Mouse (Mus musculus) layer of hippocampus, adult 2 months (tissue): Measurements from ENCODE around the gene Hyou1. TPM values are rescaled to one million over a fixed set of nuclear protein-coding genes. Genes with fewer than 3 reads are reported as not detected.
A peak's percentile ranks its signal among the peaks of the same experiment; 100 is the strongest.
"Not testable (repeated sequence)": the region's sequence is repeated elsewhere in the genome, so short reads cannot be mapped to it uniquely, and the experiment has no call there.

Experiments used
- DNase-seq, 2 experiments: peaks; one replicate each; pipeline ENCODE4 v3.0.0; 2022; ENCODE audit warnings: low spot score in 2 of 2
- H3K27ac ChIP-seq: fragments of 200-600 bp; 2 replicates; pipeline ENCODE4 v1.8.1; 2022
- H3K4me3 ChIP-seq: fragments of 200-600 bp; 2 replicates; pipeline ENCODE4 v1.8.1; 2022; ENCODE audit warnings: mild to moderate bottlenecking
- CTCF ChIP-seq: fragments of 200-600 bp; conservative IDR thresholded peaks from 2 replicates; pipeline ENCODE4 v1.8.1; 2022; ENCODE audit warnings: antibody characterized with exemption, mild to moderate bottlenecking, moderate library complexity
- long read RNA-seq, 2 experiments: library from polyadenylated mRNA; stranded (forward); transcript quantifications; one replicate each; pipeline ENCODE4 v2.0.0; 2021; ENCODE audit warnings: borderline mapping rate in 2 of 2
- total RNA-seq, 2 experiments: library from RNA; stranded (reverse); gene quantifications; 2 replicates each; pipeline ENCODE4 v1.2.3; 2021

The Hyou1 gene
- total RNA-seq, result 100 to 1,000 TPM; 113 to 127 TPM
- long read RNA-seq, experiment 1, full-length matches to known transcripts, result 39 of 62 reads
- long read RNA-seq, experiment 1, partial matches to known transcripts, result 8 of 62 reads
- long read RNA-seq, experiment 1, other reads (novel, unspliced or antisense), result 15 of 62 reads
- long read RNA-seq, experiment 2, full-length matches to known transcripts, result 64 of 95 reads
- long read RNA-seq, experiment 2, partial matches to known transcripts, result 9 of 95 reads
- long read RNA-seq, experiment 2, other reads (novel, unspliced or antisense), result 22 of 95 reads

DNA sequence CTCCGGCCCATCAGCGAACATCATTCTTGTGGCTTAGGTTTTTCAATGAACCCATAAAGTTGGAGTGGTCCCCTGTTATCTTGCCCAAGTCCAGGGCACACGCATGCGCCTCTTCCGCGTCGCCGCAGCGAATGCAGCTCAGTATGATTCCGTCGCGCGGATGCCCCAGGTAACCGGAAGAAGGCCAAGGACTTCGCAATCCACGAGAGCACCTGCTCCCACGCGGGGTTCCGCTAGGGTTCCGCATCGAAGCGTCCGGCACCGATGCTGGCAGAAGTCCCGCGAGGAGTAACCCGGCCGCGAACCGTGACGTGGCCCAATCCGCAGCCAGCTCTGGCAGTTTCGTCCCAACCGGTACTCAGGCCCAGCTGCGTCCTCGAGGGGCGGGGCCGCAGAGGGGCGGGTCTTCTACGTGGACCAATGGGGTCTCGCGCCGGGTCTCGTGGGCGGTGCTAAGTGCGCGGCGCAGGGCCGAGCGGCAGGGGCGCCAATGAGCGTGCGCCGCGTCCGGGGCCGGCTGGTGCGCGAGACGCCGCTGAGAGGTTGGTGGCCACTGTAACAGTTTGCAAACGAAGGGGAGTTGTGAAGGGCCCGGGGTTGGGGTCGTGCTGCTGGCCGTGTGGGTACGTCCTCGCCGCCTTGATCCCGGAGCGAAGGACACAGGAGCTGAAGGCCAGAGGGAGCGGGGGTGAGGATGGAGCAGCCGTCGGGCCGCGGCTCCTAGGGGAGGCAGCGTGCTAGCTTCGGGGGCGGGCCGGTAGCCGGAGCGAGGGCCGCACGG lies at the start of gene Hyou1:
Hyou1 (plus strand) TSS at position 437 of the 781 bp plus-strand sequence.
- DNase-seq, result peak; percentile 99
- peak within 1 kb of the TSS; percentile 91 for H3K27ac ChIP-seq
- peak; percentile 80 for TF ChIP-seq CTCF
- peak within 1 kb of the TSS; percentile 75 for H3K4me3 ChIP-seq

DNA sequence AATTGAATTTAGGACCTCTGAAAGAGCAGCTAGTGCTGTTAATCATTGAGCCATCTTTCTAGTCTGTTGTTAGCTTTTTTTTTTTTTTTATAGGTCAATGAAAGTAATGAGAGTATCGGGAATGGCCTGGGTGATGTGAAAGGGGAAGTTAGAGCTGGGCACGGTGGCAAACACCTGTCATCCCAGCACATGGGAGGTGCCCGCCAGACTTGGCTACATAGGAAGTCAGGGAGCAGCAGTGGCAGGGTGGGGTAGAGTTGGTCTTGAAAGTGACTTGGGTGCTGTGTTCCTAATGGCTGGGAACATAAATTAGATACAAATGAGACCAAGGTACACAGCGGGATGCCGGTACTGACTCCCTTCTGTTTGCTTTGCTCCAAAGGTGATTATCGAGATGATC lies 48.6 kb upstream of the Hyou1 start:
- no peak overlapping the region for H3K27ac ChIP-seq
- TF ChIP-seq CTCF, result no peak
- DNase-seq, result no peak
- H3K4me3 ChIP-seq, result no peak overlapping the region

DNA sequence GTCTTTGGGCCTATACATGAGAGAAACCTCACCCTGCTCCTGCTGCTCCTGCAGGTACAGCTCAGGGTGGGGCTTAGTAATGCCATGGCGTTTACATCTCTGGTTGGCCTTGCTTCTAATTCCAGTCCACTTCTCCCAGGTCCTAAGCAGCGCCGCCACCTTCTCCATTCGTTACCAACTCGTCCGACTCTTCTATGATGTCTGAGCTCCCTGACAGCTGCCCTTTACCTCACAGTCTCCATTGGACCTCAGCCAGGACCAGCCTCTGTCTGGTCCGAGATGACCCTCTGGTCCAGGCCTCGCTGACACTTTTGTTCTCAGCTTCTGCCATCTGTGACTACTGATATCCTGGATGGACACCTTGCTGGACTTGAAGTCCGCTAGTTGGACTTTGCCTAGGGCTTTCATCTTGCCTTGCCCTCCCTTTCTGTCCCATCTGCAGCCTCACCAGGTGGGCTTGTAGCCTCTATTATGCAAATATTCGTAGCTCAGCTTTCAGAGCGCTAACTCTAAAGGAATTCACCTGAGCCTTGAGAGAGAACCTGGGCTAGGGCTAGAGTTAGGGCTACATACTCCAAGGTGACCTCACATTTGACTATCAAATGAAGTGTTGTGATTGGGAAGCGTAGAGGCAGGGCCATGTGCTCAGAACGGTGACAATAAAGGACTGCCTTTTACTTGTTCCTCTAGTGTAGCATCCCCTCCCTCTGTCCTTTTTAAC lies 46.2 kb upstream of the Hyou1 start:
- no peak for TF ChIP-seq CTCF
- H3K4me3 ChIP-seq, result no peak overlapping the region
- no peak overlapping the region for H3K27ac ChIP-seq
- no peak for DNase-seq

DNA sequence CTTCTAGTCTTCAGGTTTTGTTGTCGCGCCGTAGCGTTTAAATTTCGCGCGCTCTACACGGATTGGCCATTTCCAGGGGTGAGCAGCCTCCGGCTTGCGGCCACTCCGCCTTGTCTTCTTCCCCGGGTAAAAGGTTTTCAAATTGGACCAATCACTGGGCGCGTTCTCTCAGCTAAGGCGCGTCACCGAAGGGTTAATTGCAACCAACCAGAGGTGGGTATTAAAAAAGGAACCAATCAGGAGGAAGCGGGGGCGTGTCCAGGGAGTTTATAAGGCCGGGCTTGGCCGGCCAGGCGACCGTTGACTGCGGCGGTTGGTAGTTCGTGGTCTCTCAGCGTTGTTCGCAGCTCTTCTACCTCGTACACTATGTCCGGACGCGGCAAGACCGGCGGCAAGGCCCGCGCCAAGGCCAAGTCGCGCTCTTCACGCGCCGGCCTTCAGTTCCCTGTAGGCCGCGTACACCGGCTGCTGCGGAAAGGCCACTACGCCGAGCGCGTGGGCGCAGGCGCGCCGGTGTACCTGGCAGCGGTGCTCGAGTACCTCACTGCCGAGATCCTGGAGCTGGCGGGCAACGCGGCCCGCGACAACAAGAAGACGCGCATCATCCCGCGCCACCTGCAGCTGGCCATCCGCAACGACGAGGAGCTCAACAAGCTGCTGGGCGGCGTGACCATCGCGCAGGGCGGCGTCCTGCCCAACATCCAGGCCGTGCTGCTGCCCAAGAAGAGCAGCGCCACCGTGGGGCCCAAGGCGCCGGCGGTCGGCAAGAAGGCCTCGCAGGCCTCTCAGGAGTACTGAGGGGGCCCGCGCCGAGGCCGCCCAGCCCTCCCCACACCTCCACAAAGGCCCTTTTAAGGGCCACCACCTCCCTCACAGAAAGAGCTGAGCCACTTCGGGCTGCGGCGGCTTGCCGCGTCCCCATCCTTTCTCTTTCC lies 44.6 kb upstream of the Hyou1 start, which contains the start of gene H2afx:
H2afx (plus strand) TSS at position 299 of the 935 bp plus-strand sequence.
- TF ChIP-seq CTCF, result peak; percentile 74
- DNase-seq, result peak; percentile 97 to 99
- Histone ChIP-seq H3K27ac (peak within 1 kb of the TSS; percentile 94), H3K4me3 (peak within 1 kb of the TSS; percentile 73)

DNA sequence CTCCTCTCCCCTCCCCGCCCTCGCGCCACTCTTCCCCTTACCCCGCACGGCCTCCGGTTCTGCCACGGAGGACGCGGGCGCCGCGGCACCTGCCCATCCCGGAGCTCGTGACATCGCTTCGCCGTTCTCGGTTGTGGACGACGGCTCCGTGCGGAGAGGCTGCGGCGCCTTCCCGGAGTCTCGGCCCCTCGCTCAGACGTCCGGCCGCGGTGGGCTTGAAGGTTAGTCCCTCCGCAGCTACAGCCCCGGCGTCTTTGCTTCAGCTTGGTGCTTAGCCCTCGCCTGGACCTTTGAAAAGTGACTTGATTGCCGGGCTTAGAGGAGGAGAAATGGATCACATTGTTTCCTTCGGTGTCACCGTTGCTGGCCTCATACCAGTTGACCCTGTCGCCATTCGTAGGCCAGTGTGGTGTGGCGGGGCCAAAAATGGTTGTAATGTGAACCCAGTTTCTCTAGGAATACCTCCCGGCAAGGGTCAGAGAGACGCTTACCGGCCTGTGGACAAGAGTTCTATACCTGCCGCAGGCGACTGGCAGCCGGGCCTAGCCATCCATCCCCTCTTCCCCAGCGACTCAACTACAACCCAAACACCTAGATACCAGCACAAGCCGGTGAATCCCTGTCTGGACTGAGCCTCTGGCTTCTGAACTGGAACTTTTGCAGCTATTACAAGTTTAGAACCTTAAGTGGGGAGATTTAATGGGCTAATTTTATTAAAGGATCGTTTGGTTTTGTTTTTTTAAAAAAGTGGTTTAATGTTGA lies 43.8 kb upstream of the Hyou1 start:
- no peak for DNase-seq
- no peak for TF ChIP-seq CTCF
- H3K4me3 ChIP-seq, result peak overlapping the region; percentile 73
- H3K27ac ChIP-seq, result peak overlapping the region; percentile 94

DNA sequence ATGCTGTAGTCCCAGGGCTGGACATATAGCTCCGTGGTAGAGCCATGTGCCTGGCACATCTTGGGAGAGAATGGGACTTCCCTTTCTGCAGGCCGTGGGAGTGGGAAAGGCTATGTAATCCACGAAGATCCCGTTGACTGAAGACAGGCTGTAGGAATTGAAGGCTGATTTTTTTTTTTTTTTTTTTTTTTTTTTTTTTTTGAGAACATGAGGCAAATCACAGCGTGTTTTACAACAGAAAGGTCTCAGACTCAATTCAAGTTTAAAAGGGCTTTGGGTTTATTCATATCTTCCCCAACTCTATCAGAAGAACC lies 43.2 kb upstream of the Hyou1 start:
- Histone ChIP-seq H3K27ac (peak overlapping the region; percentile 94; the same call in 1 of the 2 replicates), H3K4me3 (peak overlapping the region; percentile 73)
- TF ChIP-seq CTCF, result no peak
- no peak for DNase-seq

DNA sequence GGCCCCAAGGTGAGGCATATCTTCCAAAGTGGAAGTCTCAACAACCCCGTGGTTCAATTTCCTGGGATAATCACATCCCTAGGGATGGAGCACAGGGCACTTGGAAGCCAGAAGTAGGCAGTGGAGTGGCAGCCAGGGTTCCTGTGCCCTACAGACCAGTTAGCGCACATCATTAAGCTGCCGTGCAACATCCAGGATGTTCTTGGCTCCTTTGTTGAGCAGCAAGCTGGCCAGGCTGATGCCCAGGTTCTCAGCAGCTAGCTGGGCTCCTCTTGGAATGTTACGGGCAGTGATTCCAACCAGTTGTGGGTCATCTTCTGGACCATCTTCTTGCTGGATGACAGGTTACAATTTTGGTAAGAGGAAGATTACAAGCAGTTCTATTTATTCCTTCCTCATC lies 42.8 kb upstream of the Hyou1 start:
- not testable (repeated sequence) for H3K27ac ChIP-seq, DNase-seq
- H3K4me3 ChIP-seq, result peak overlapping the region; percentile 18; the same call in 1 of the 2 replicates

DNA sequence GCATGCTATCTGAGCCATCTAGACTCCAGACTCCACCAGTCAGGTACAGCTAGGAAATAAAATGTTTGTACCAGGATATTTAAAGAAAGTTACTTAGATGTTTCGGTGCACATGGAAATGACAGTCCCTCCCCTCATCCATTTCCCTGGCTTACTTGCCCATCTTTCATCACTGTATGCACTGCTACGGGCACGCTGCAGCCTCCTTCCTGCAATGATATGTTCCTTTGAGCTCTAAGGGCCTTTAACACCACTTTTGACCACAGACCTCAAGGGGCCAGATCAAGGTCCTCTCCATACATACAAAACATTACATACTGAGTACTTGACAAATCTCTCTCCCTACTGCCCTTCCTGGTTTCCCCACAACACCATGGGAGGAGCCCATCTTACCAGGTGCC lies 42.3 kb upstream of the Hyou1 start:
- no peak for DNase-seq
- H3K4me3 ChIP-seq, result peak overlapping the region; percentile 18; the same call in 1 of the 2 replicates
- TF ChIP-seq CTCF, result no peak
- no peak overlapping the region for H3K27ac ChIP-seq

DNA sequence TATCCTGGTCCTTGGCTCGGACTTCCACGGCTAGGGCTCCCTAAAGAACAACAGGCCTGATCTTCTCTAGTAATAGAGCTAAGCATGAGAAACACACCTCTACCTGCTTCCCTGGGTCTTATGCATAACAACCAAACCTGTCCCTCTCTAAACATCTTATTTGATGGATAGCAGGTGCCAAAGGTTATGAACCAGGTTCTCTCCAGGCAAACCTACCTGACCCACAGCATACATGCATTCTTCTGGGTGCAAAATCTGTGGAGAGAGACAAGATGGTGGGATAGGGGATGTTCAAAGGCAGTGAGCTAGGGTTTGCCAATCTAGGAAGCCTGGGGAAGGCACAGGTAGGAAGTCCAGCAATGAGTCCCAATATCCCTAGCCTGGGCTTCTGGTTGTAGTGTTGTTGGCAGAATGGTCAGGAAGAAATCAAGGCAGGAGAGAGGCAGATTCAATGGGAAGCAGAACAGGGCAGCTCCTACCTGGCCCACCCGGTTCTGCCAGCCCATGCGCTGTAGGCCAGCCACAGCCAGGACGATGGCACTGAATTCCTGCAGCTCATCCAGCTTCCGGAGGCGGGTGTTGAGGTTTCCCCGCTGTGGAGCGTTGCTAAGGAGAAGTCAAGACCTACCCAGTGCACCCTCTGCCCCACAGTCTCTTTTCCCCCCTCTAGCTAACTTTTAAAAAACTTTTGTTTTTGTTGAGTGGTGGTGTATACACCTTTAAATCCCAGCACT lies 41.7 kb upstream of the Hyou1 start:
- no peak for TF ChIP-seq CTCF
- DNase-seq, result no peak
- Histone ChIP-seq H3K4me3 (no peak overlapping the region), H3K27ac (peak overlapping the region; percentile 39; the same call in 1 of the 2 replicates)

DNA sequence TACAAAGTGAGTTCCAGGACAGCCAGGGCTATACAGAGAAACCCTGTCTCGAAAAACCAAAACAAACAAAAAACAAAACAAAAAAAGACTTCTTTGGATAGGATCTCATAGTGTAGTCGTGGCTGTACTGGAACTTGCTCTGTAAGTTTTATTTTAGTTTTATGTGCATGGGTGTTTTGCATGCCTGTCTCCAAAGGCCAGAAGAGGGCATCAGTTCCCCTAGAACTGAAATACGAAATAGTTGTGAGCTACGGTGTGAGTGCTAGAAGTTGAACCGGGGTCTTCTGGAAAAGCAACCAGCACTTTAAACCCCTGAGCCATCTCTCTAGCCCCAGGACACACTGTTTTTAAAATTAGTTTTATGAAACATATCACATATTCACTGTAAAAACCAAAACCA lies 40.7 kb upstream of the Hyou1 start:
- peak; percentile 46 for TF ChIP-seq CTCF
- no peak for DNase-seq
- Histone ChIP-seq H3K4me3 (no peak overlapping the region), H3K27ac (no peak overlapping the region)

DNA sequence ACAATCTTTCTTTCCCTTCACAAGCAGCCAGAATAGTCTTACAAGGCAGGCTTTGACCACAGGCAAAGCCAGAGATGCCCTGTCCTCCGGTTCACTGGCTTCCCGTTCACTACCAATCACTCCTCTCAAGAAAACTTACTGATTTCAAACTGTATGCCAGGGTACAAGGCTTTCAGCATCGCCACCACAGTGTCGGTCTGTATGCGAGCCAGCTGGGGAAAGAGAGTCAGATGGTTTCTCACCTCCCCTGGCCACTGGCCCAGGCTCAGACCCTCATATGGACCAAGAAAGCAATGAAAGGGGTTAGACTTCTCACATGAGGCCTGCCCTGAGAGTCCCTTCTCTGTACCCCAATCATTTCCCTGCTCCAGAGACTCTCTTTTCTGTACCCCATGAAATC lies 37.8 kb upstream of the Hyou1 start:
- no peak for TF ChIP-seq CTCF
- H3K4me3 ChIP-seq, result no peak overlapping the region
- DNase-seq, result no peak

More for the DNA sequence above, 37.8 kb upstream of the Hyou1 start:
- H3K27ac ChIP-seq, result no peak overlapping the region
